Mouse (Mus musculus): ENCODE measurements around the gene Tnip1.

DNA sequence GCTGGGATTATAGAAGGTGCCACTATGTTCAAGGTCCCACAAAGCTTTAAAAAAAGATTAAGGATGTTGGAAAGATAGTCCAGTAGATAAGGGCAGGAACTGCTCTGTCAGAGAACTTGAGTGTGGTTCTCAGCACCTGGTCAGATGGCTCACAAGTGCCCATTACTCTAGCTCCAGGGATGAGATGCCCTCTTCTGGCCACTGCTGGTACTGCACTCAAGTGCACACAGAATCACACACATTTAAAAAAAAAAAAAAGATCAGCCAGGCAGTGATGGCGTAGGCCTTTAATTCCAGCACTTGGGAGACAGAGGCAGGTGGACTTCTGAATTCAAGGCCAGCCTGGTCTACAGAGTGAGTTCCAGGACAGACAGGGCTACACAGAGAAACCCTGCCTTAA is 25.3 kb upstream of the Tnip1 start:
- TF ChIP-seq CTCF (IDR thresholded peaks at IDR 0.05; ENCODE audit: low read depth) (peak; percentile 62), EP300 (IDR thresholded peaks at IDR 0.05; ENCODE audit: low read depth) (no peak)
